Mouse (Mus musculus) kidney, adult 2 months (tissue): ENCODE results near the gene Fam53a. TPM values are rescaled to one million over a fixed set of nuclear protein-coding genes. Genes with fewer than 3 reads are reported as not detected.
A peak's percentile ranks its signal among the peaks of the same experiment; 100 is the strongest.

Source experiments
- DNase-seq: peaks from one replicate; pipeline ENCODE4 v3.0.0; 2021
- H3K27ac ChIP-seq: fragments of 200-500 bp; 2 replicates; pipeline ENCODE4 v1.5.1; 2012; ENCODE audit warnings: low read depth, low read length, control low read depth, inconsistent platforms; ENCODE audit not compliant: insufficient read depth
- H3K27me3 ChIP-seq: fragments of 200-500 bp; replicated peaks from 2 replicates; pipeline ENCODE4 v1.6.1; 2012; ENCODE audit warnings: mild to moderate bottlenecking, moderate library complexity, low read length, inconsistent platforms; ENCODE audit not compliant: control insufficient read depth, insufficient read depth
- H3K36me3 ChIP-seq: fragments of 200-500 bp; 2 replicates; pipeline ENCODE4 v1.6.1; 2012; ENCODE audit warnings: mild to moderate bottlenecking, moderate library complexity, low read length, inconsistent platforms; ENCODE audit not compliant: control insufficient read depth, insufficient read depth
- H3K4me1 ChIP-seq: fragments of 200-500 bp; 2 replicates; pipeline ENCODE4 v1.6.1; 2011; ENCODE audit warnings: low read length; ENCODE audit not compliant: control insufficient read depth, insufficient read depth
- H3K4me3 ChIP-seq: fragments of 200-500 bp; 2 replicates; pipeline ENCODE4 v1.5.1; 2011; ENCODE audit warnings: mild to moderate bottlenecking, low read depth, low read length, control low read depth; ENCODE audit not compliant: insufficient read depth
- CTCF ChIP-seq: fragments of 200-500 bp; conservative IDR thresholded peaks from 2 replicates; pipeline ENCODE4 v1.5.1; 2011; ENCODE audit warnings: low read depth, mild to moderate bottlenecking, control low read depth, low read length, moderate library complexity, mixed read lengths; ENCODE audit not compliant: insufficient read depth, insufficient read length
- POLR2A ChIP-seq: fragments of 200-500 bp; IDR thresholded peaks from one replicate; pipeline ENCODE4 v1.6.1; 2011; ENCODE audit warnings: low read depth, low read length, control low read depth
- WGBS: fragments of 180-500 bp; shearing (Covaris S2); methylation state at CpG from one replicate; pipeline ENCODE4 v1.1.7; 2018; 5-methylcytosine and 5-hydroxymethylcytosine counted together
- polyA plus RNA-seq: library from polyadenylated mRNA; depleted of rRNA; stranded (reverse); fragments of >200 nt; gene quantifications from 2 replicates; pipeline ENCODE4 v1.2.3, GENCODE M21; 2012

Gene Fam53a
- polyA plus RNA-seq, 1 experiment, result 20.8 TPM

- Histone ChIP-seq H3K27ac (peak within 1 kb of the TSS; percentile 99), H3K4me1 (peaks cover 8% of the 10 kb centered on the region; the same call in 1 of the 2 replicates), H3K36me3 (no peaks in the 10 kb centered on the region), H3K4me3 (peak within 1 kb of the TSS; percentile 96), H3K27me3 (no peaks in the 10 kb centered on the region)
- peak; percentile 99 for DNase-seq
- TF ChIP-seq POLR2A (peak; percentile 62), CTCF (no peak)
- WGBS, result under 1% methylated on average over 60 of the region's 60 CpGs
Observed at GRCm38 (mm10) chr5:33657787-33658663, 28.6 kb upstream of the Fam53a start, which contains the start of the genes Tacc3 and Tmem129. TSS of gene Tacc3 (plus strand) at chr5:33658128. TSS of gene Tmem129 (minus strand) at chr5:33658416.

DNA sequence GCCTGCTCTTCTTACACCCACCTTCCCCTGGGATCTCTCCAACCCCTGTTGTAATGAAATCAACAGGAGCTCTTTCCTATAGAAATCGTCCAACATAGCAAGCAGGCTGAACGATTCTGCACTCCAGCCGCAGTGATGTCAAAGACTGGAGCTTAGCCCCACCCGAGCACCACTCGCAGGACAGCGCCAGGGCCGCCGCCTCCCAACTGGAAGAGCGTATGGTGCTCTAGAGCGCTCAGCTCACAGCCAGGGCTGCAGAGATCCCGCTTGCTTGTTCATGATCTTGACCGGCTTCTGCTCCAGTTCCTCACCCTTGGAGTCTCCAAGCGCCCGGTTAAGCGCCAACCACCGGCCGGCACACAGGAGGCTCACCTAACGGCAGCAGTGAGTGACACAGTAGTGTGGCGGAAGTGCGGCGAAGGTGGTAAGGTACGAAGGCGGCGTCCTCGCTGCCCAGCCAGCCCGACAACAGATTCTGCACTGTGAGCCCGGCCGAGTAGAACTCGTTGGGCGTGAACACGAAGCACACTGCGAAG, 27.9 kb upstream of the Fam53a start:
- DNase-seq, result no peak
- Histone ChIP-seq H3K36me3 (no peaks in the 10 kb centered on the region), H3K27ac (peak overlapping the region; percentile 97), H3K27me3 (no peaks in the 10 kb centered on the region), H3K4me1 (peaks cover 12% of the 10 kb centered on the region; the same call in 1 of the 2 replicates), H3K4me3 (peak overlapping the region; percentile 96)
- TF ChIP-seq POLR2A, result no peak
- TF ChIP-seq CTCF, result no peak
- under 1% methylated on average over 32 of the region's 32 CpGs for WGBS

DNA sequence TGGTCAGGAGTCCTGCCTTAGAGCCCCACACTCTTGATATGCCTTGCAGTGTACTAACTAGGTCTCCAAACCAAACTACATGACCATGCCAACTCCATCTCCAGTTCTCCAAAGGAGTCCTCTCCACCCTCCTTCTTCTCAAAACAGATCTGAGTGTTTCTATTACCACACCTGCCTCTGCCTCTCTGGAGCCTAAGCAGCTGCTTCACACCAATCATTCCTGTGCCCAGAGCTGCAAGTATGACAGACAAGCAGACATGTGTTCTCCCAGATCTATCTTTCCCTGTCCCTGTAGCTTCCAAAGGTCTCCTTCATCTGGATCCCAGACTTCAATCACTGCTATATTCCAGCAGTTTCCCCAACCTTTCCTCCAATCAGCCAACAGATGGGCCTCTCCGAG, 27.3 kb upstream of the Fam53a start:
- peak overlapping the region; percentile 96 for H3K4me3 ChIP-seq
- peak overlapping the region; percentile 97 for H3K27ac ChIP-seq
- H3K27me3 ChIP-seq, result no peaks in the 10 kb centered on the region
- no peak for DNase-seq
- H3K4me1 ChIP-seq, result peaks cover 12% of the 10 kb centered on the region; the same call in 1 of the 2 replicates
- TF ChIP-seq POLR2A (no peak), CTCF (no peak)
- WGBS, result 10% methylated on average over 1 of the region's 1 CpGs
- no peaks in the 10 kb centered on the region for H3K36me3 ChIP-seq

GRCm38 (mm10) chr5:33655251-33655840, 25.9 kb upstream of the Fam53a start:
- H3K4me3 ChIP-seq, result no peak overlapping the region
- H3K27me3 ChIP-seq, result no peaks in the 10 kb centered on the region
- WGBS, result 74% methylated on average over 10 of the region's 10 CpGs
- H3K4me1 ChIP-seq, result peaks cover 12% of the 10 kb centered on the region; the same call in 1 of the 2 replicates
- DNase-seq, result no peak
- TF ChIP-seq POLR2A, result no peak
- TF ChIP-seq CTCF, result no peak
- no peak overlapping the region for H3K27ac ChIP-seq
- no peaks in the 10 kb centered on the region for H3K36me3 ChIP-seq

GRCm38 (mm10) chr5:33654424-33654823, 25.0 kb upstream of the Fam53a start:
- 93% methylated on average over 13 of the region's 13 CpGs for WGBS
- TF ChIP-seq CTCF, result no peak
- no peak for TF ChIP-seq POLR2A
- no peaks in the 10 kb centered on the region; the same call in 1 of the 2 replicates for H3K36me3 ChIP-seq
- H3K27me3 ChIP-seq, result no peaks in the 10 kb centered on the region
- no peak overlapping the region for H3K4me3 ChIP-seq
- no peak for DNase-seq
- no peak overlapping the region for H3K27ac ChIP-seq
- peaks cover 12% of the 10 kb centered on the region; the same call in 1 of the 2 replicates for H3K4me1 ChIP-seq

GRCm38 (mm10) chr5:33652783-33653173, 23.3 kb upstream of the Fam53a start:
- Histone ChIP-seq H3K36me3 (no peaks in the 10 kb centered on the region; the same call in 1 of the 2 replicates), H3K27ac (no peak overlapping the region), H3K4me1 (peaks cover 12% of the 10 kb centered on the region; the same call in 1 of the 2 replicates), H3K4me3 (peak overlapping the region; percentile 17; the same call in 1 of the 2 replicates), H3K27me3 (no peaks in the 10 kb centered on the region)
- WGBS, result 4% methylated on average over 9 of the region's 9 CpGs
- TF ChIP-seq CTCF (no peak), POLR2A (no peak)
- no peak for DNase-seq
